Mouse (Mus musculus): ENCODE measurements around the gene Shprh. TPM values are rescaled to one million over a fixed set of nuclear protein-coding genes. Genes with fewer than 3 reads are reported as not detected.
"Not testable (repeated sequence)": the region's sequence is repeated elsewhere in the genome, so short reads cannot be mapped to it uniquely, and the experiment has no call there.

Gene Shprh
- polyA plus RNA-seq, 1 experiment from 2014 or later = 17.1 TPM

DNA sequence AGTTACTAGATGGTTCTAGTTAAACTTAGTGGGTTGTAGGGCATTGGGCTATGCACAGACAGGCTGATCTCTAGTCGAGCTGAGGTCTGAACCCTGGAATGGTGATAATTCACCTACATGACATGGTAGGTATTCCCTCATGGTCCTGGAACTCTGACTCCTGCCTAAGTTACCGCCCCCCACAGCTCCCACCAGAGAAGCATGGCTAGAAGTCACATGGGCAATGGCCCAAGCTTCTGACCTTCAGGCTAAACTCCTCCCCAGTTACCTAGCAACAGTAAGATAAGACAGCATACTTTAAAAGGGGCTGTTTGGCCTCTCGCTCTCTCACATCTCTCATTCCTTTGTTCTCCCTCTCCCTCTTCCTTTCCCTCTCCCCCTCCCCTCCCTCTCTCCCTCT, 93.8 kb downstream of the Shprh start:
- DNase-seq (ENCODE audit: low spot score) = not testable (repeated sequence)

DNA sequence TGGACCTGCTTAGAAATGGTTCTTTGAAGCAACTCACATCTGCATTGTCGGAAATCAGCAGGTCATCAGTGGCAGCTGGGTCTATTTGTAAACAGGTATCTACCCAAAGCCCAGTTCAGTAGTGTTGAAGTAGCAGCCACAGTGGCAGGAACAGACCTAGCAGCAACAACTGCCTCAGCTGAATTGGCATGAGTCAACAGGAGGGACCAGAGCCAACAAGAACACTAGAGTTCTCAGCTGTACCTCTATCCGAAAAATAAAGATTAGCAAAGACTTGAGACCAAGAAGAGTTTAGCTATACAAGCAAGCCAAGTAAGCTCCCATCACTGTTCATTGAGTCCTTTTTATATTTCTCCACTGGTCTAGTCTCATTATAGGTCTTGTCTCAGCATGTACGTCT, 99.0 kb downstream of the Shprh start:
- no peak for DNase-seq (ENCODE audit: low spot score)

DNA sequence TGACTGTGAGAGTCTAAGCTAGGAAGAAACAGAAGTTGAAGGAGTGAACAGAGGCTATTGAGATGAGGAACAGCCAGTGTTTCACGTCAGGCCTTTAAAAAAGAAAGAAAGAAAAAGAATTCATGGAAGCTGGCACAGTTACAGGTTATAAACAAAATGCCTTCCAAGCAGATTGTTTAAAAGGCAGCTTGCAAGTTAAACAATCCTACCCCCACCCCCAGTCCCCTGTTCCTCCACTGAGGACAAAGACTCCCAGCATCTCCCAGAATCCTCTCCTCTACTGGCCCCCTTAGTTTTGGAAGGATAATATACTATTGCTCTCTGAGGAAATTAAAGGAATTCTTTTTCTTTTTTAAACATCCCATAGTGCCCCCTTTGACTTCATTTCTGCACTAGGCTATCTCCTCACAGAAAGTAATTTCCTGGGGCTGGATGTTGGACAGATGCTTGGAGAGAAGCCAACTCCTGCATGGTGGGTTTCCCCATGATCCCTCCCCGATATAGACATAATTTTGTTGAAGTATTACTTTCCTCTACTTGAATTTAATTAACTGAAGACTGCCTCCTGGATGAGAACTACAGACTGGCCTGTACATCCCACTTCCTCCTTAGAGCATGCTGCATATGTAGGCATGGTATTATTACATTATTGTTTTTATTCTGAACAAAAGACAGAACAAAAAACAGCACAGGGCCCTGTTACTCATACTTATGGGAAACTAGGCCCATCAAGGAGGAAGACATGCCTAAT, 101.2 kb downstream of the Shprh start:
- no peak for DNase-seq (ENCODE audit: low spot score)

DNA sequence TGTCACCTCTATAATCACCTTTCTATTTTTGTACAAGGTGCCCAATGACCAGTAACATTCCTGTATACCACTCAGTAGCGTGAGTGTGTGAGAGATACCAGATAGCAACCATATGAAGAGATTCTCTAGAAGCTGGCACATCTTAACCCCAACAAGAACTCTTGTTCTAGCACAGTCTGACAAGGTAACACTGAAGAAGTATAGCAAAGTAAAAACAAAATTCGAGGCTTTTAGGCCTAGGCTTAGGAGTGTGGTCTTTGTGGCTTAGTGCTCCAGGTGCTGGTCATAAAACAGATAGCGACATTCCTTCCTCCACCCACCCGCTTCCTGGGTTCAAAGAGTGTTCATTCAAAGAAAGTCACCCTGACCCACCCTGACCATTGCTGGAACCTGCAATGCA, 104.4 kb downstream of the Shprh start:
- not testable (repeated sequence) for DNase-seq (ENCODE audit: low spot score)

DNA sequence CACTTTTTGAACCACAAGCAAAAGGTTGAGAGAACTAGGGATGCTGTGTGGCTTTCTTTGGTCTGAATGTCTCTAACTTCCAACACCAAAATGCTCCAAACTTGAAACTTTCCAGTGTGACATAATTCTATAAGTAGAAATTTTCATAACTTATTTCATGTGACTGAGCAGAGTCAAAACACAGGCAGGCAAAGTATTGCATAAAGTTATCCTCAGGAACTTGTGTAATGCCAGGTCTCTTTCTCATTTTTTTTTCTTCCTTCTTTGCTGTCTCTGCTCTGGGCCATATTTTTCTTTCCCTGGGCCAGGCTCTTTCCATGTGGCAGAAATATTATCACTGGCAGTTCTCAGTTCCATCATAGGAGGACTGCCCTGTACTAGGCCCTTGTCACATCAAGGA, 110.9 kb downstream of the Shprh start:
- DNase-seq (ENCODE audit: low spot score) = no peak

DNA sequence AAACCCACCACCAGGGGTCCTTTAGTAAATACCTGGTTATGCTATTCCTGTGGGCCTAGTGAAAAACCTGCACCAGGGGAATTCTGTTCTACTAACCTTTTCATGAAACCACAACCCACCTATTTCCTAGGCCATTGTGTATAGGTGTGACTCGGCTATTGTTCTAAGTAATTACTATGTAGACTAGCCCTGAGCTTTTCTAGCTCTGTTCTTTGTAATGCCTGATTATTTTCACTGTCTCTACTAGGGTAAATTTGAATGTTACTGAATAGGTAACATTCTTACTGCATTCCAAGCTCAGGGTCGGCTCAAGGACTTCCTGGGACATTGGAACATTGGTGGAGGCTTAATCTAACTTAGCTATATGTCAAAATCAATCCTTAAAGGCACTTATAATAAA, 113.1 kb downstream of the Shprh start:
- DNase-seq (ENCODE audit: low spot score) = not testable (repeated sequence)

DNA sequence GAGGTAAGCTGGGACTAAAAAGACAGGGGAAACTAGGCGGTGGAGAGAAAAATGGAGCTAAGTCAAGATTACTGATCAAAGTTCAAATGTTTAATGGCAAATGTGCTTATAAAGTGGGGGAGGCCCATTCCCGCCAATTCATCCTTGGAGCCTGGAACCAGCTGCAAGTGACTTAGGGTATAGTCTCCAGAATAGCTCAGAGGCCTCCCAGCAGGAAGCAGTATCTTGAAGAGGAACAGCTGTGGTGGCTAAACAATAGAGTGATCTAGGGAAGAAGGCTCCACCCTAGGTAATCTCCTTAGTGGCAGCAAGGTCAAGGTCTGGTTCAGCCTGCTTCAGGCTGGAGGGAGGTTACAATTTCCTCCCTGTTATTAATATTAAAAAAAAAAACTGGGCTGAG, 114.6 kb downstream of the Shprh start:
- not testable (repeated sequence) for DNase-seq (ENCODE audit: low spot score)

Other genes starting within 250 kb of the Shprh start
- not detected in 2 replicates for gene Grm1, start 67.1 kb upstream of the Shprh start, polyA plus RNA-seq (2015; fragmentation: Nextera tagmentation; extraction: Ambion mirVana)
- gene Fbxo30, start 131.9 kb downstream of the Shprh start, polyA plus RNA-seq (2015; fragmentation: Nextera tagmentation; extraction: Ambion mirVana) = 7.2 and 9.0 TPM in 2 replicates
- gene Epm2a, start 194.0 kb downstream of the Shprh start, polyA plus RNA-seq (2015; fragmentation: Nextera tagmentation; extraction: Ambion mirVana) = 0.10 and 0.29 TPM in 2 replicates